Mouse (Mus musculus): ENCODE results near the gene Slc46a3. TPM values are rescaled to one million over a fixed set of nuclear protein-coding genes. Genes with fewer than 3 reads are reported as not detected.

Gene Slc46a3
- 1 to 10 TPM; 5.5 to 8.8 TPM for total RNA-seq (2021)
- long read RNA-seq, experiment 1, transcript Slc46a3-201 (6 exons, 2,434 nt) = major isoform, 7 of 17 reads
- long read RNA-seq, experiment 1, transcript Slc46a3-202 (6 exons, 2,210 nt) = major isoform, 7 of 17 reads
- long read RNA-seq, experiment 1, partial matches to known transcripts = 0 of 17 reads
- long read RNA-seq, experiment 1, other reads (novel, unspliced or antisense) = 1 of 17 reads
- long read RNA-seq, experiment 2, partial matches to known transcripts = 2 of 10 reads
- long read RNA-seq, experiment 2, other reads (novel, unspliced or antisense) = 1 of 10 reads

DNA sequence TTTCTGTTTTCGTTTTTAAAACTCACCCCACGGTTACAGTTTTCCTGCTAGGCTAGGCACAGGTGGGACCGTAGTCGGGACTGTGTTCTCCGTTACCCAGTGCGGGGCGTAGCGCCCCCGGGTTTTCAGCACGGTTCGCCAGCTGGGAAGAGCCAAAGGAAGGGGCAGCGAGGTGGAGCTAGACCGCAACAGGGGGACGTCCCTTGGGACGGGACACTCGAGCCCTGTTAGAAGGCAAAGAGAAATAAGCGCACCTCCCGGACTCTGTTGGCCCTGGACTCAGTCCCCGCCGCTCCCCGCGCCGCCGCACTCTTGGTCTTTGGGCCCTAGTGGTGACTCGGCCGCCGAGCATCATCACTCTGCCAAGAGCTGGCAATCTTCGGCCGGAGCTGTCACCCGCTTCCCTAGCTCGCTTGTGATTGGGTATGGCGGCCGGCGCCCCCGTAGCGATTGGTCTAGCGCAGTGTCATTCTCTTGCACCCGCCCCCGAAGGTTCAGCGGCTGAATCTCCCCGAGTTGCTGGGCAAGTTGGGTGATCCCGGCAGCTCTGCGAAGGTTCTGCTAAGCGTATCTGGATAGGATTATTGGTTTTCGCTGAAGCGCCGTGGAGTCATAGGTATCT is at the start of gene Slc46a3:
Gene Slc46a3 (minus strand): TSS at position 361 of the 622 bp plus-strand sequence.
- peak; percentile 94 to 96 for DNase-seq (ENCODE audit: extremely low spot score in 1 of 2, low spot score in 2 of 2)
- intact Hi-C loops (cut with DNase I) = loop anchor here (1.0 to 10.0 kb wide), 2 partner anchors 34 to 1700 kb away; partner anchors contain the start of gene Pomp
- Histone ChIP-seq H3K27ac (peak within 1 kb of the TSS; percentile 71), H3K4me3 (peak within 1 kb of the TSS; percentile 79)
- peak; percentile 50 for TF ChIP-seq CTCF (IDR thresholded peaks at IDR 0.05)

DNA sequence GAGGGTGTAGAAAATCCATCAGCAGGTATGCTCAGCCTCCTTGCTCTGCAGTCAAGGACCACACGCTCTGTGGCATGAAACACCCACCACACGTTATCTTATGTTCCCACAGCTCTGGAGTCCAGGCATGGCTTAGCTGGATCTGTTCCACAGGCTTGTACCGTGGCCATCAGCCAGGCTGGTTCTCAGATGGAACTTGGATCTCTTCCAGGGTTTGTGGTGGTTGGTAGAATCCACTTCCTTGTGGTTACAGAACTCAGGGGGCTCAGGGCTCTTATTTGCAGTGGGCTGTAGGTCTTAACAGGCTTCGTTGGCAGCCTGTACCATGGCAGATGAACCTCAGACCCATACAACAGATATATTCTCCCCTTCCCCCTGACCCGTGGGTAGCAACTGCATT is 44.6 kb upstream of the Slc46a3 start:
- no peak for DNase-seq (ENCODE audit: extremely low spot score in 1 of 2, low spot score in 2 of 2)
- TF ChIP-seq CTCF (IDR thresholded peaks at IDR 0.05) = no peak
- H3K27ac ChIP-seq = no peak overlapping the region
- H3K4me3 ChIP-seq = no peak overlapping the region
- intact Hi-C loops (cut with DNase I) = no loop called here

DNA sequence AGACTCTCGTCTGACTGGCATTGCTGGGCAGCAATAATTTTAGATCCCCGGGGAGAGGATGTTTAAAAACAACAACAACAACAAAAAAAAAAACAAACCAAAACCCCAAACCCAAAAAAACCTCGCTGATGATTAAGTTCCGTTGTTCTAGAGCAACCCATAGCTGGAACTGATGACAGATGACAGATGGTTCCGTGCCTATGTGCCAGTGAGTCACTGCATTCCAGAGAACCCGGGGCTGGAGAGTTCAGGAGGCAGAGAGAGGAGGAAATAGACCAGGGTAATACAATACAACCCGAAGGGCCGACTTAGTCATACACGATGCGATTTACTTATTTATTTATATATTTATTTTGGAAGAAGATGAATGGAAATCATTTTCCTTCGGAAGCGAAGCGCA is 40.5 kb upstream of the Slc46a3 start:
- Histone ChIP-seq H3K27ac (no peak overlapping the region), H3K4me3 (no peak overlapping the region)
- intact Hi-C loops (cut with DNase I) = no loop called here
- DNase-seq (ENCODE audit: extremely low spot score in 1 of 2, low spot score in 2 of 2) = no peak
- TF ChIP-seq CTCF (IDR thresholded peaks at IDR 0.05) = no peak

DNA sequence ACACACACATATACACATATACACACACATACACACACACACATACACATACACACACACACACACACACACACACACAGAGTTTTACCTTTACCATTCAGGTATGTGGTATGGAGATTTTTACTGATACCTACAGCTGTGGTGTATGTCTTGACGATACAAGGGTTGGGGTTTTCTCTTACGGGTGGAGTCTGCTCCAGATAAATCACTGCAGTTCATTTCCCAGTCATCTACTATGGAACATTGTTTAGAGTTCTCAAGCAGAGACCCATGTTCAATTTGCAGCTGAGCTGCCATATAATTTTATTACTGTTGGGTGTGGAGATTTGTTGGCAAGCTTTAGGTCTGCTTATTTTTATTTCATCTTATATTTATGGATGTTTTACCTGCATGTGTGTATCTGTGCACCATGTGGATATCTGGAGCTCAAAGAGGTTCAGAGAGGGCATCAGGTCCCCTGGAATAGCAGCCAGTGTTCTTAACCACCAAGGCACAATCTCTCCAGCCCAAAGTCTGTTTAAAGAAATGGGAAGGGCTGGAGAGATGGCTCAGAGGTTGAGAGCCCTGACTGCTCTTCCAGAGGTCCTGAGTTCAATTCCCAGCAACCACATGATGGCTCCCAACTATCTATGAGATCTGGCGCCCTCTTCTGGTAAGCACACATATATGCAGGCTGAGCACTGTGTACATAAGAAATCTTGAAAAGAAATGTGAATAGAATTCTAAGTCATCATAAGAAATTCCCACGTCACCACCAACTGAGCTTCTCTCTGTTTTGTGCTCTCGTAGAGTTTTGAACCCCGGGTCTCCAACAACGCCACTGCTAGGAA is 34.3 kb upstream of the Slc46a3 start:
- TF ChIP-seq CTCF (IDR thresholded peaks at IDR 0.05) = peak; percentile 42
- intact Hi-C loops (cut with DNase I) = no loop called here
- no peak for DNase-seq (ENCODE audit: extremely low spot score in 1 of 2, low spot score in 2 of 2)

DNA sequence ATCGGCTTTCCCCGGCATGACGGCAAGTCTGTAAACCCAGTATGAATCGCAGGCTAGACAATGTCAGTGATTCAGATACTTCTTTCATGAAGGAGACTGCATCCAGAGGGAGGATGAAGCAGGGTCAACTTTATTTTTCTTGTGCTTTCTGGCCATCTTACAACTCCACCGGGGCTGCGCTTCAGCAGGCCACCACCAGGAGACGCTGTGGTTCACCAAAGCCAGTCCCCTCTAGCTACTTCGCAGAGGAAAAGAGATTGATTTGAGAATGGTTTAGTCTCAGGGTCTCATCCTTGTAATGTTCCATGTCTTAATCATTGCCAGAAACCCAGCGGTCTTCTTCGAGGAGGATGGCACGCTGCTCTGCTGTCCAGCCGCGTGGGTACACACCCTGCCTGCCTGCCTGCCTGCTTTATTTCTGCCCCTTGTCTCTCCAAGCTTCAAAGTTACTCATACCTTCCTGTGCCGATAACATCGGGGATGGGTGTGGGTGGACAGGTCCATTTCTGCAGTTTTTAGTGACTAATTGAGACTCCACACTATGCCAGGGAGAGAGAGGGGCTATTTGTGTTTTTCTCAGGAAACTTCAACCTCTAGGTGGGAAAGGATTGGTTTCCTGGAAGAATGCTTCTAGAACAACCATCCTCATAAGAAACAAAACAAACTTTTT is 31.5 kb upstream of the Slc46a3 start:
- DNase-seq (ENCODE audit: extremely low spot score in 1 of 2, low spot score in 2 of 2) = no peak
- intact Hi-C loops (cut with DNase I) = no loop called here
- H3K27ac ChIP-seq = no peak overlapping the region
- no peak overlapping the region for H3K4me3 ChIP-seq
- peak; percentile 65 for TF ChIP-seq CTCF (IDR thresholded peaks at IDR 0.05)

More for the DNA sequence above, 34.3 kb upstream of the Slc46a3 start:
- Histone ChIP-seq H3K27ac (no peak overlapping the region), H3K4me3 (no peak overlapping the region)

DNA sequence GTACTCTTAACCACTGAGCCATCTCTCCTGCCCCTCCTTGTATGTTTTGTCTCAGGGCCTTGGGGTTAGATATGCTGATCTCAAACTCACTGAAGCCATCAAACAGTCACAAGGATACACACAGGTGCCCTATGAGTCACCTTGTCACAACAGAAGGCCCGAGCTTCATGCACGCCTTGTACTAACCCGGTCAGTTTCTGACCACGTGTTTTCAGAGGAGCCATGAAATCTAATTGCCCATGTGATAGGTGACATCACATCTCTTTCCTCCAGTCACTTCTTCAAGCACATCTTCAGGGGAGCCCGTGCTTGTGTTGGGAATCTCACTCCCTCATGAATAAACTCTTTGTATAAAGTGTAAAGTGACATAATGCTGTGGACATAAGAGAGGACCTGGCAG is 30.0 kb upstream of the Slc46a3 start:
- Histone ChIP-seq H3K27ac (no peak overlapping the region), H3K4me3 (no peak overlapping the region)
- intact Hi-C loops (cut with DNase I) = no loop called here
- no peak for TF ChIP-seq CTCF (IDR thresholded peaks at IDR 0.05)
- no peak for DNase-seq (ENCODE audit: extremely low spot score in 1 of 2, low spot score in 2 of 2)

DNA sequence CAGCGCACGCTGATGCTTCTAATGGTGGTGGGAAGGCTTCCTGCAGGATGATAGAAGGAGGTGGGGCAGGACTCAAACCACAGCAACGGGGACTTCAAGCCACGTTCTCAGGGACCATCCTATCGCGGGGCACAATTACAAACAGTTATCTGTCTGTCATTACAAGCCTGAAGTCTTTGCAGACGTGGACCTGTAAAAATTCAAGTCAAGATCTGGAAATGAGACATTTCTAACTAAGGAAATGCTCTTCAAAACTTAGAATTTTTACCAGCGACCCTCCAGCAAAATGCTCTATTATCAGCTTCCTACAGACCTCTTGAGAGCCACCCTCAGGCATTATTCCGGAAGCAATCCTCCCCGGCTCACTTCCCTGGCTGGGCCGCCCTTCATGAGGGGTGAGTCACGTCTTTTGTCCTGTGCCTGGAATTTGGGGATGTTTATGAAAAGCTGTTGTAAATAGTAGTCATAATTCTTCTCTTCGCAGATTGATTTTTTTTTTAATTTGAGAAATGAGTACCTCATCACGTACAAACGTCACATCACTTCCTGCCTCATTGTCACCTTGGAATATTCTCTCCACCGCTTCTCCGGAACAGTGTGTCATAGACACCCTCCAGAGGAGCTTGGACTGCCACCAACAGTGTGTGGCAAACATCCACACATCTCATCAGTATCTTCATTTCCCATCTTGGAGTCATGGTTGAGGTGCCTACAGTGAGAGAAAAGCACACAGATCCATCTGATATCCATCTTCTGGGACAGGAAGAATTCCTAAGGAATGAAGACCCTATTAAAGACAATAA is 23.6 kb upstream of the Slc46a3 start:
- no peak for TF ChIP-seq CTCF (IDR thresholded peaks at IDR 0.05)
- no peak for DNase-seq (ENCODE audit: extremely low spot score in 1 of 2, low spot score in 2 of 2)
- intact Hi-C loops (cut with DNase I) = no loop called here
- Histone ChIP-seq H3K27ac (peak overlapping the region; percentile 44; the same call in 1 of the 2 replicates), H3K4me3 (no peak overlapping the region)

DNA sequence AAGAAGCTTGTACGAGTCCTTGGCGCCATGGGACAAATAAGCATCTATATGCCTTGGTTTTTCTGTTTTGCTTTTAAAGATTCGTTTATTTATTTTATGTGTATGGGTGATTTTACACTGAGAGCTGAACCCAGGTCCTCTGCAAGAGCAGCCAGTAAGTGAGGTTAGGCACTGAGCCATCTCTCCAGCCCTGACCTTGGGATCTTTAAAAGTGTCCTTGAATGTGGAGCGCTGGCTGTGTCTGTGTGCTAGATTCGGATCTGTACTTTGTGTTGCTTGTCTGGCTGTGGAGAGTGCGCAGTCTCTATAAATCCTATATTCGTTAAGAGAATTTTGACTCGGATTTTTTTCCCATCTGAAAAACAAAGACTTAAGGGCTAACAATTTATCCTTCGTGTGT is 21.6 kb upstream of the Slc46a3 start:
- H3K4me3 ChIP-seq = no peak overlapping the region
- DNase-seq (ENCODE audit: extremely low spot score in 1 of 2, low spot score in 2 of 2) = no peak
- intact Hi-C loops (cut with DNase I) = no loop called here
- H3K27ac ChIP-seq = no peak overlapping the region
- no peak for TF ChIP-seq CTCF (IDR thresholded peaks at IDR 0.05)

DNA sequence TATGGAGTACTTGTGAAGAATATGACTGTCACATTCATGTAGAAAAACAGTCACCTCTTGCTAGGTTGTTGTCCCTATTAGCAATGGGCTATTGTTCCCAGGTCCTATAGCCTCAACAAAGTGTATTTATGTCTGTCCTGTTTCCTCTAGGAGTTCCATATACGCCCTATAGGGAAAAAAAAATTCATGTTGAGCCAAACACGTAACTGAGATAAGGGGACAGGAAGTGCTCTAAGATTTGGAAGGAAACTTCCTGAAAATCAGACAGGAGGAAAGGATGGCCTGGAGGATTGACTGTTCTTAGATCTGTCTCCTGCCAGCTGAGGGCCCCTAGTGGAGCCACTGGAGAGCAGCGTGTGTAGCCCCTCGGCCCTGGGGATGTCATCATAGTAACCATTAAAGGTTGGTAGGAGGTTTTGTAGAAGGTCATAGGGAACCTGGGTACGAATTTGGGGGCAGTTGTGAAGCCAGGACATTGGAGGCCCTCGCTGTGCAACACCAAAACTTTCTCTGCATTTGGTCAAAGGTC is 20.5 kb upstream of the Slc46a3 start:
- intact Hi-C loops (cut with DNase I) = no loop called here
- no peak for DNase-seq (ENCODE audit: extremely low spot score in 1 of 2, low spot score in 2 of 2)
- Histone ChIP-seq H3K27ac (no peak overlapping the region), H3K4me3 (no peak overlapping the region)
- TF ChIP-seq CTCF (IDR thresholded peaks at IDR 0.05) = peak; percentile 30

DNA sequence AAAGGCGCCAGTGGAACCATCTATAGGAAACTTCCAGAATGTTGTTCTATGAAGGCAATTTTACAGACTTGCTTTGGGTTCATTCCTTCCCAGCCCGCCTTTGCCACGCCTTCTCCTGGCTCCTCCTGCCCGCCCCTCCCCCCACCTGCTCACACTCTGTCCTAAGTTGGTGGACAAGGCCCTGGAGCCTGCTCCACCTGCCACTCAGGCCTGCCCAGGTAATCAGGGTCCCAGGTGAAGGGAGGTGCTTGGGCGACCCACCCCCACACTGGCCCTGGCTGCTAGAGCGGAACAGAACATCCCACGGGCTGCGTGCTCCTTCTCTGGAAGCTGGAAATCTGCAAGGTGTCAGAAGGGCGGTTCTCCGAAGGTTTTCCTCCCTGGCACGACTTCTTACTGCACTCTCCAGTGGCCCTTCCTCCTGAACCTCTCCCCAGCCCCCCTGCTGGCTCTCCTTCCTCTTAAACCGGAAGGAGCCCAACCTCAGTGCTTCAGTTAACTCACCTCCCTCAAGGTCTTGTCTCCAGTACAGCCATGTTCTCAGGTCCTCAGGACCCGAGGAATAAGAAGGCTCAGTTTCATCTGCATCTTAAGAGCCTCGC is 18.7 kb upstream of the Slc46a3 start:
- TF ChIP-seq CTCF (IDR thresholded peaks at IDR 0.05) = no peak
- intact Hi-C loops (cut with DNase I) = no loop called here
- DNase-seq (ENCODE audit: extremely low spot score in 1 of 2, low spot score in 2 of 2) = no peak
- Histone ChIP-seq H3K4me3 (no peak overlapping the region), H3K27ac (no peak overlapping the region)
